Mouse (Mus musculus) embryonic fibroblast, embryonic 13.5 days (primary cell): ENCODE data around the gene Fndc5.

Source experiments
- CTCF ChIP-seq: IDR thresholded peaks from 2 replicates; pipeline ENCODE4 v1.5.1; 2011; ENCODE audit warnings: mild to moderate bottlenecking, control low read depth, low read length, moderate library complexity, borderline replicate concordance; ENCODE audit not compliant: insufficient read depth
- POLR2A ChIP-seq: IDR thresholded peaks from 2 replicates; pipeline ENCODE4 v1.6.1; 2011; ENCODE audit warnings: low read depth, mild to moderate bottlenecking, control low read depth, low read length, moderate library complexity

DNA sequence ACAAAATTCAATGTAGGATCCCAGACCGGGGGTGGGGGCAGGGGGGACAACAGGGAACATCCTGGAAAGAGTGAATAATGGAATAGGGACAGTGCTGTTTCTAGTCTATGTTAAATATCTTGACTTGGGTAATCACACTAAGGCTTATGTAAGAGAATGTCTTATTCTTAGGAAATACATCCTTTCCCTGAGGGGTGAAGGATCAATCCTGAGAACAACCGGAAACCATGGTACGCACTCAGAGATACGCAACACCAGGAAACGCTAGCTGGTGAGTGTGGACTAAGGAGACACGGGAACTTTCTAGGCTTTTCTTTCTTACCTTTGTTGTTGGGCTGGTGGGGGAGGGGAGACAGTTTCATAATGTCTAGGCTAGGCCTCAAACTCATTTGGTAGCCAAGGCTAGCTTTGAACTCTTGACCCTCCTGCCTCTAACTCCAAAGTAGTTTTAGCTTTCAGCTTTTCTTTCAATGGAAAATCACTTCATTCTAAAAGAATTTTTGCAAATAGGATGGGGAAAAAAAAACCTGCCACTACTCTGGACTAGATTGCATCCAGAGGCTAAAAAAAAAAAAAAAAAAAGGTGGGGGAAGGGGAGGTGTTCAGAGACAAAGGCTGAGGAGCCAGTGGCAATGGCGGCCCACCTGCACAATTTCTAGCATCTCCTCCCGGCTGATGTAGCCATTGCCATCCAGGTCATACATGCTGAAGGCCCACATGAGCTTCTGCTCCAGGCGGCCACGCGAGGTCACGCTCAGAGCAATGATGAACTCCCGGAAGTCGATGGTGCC is 18.9 kb upstream of the Fndc5 start:
- no peak for TF ChIP-seq CTCF
- no peak for TF ChIP-seq POLR2A
